Mouse (Mus musculus): Measurements from ENCODE around the gene Samd3.

Gene Samd3

DNA sequence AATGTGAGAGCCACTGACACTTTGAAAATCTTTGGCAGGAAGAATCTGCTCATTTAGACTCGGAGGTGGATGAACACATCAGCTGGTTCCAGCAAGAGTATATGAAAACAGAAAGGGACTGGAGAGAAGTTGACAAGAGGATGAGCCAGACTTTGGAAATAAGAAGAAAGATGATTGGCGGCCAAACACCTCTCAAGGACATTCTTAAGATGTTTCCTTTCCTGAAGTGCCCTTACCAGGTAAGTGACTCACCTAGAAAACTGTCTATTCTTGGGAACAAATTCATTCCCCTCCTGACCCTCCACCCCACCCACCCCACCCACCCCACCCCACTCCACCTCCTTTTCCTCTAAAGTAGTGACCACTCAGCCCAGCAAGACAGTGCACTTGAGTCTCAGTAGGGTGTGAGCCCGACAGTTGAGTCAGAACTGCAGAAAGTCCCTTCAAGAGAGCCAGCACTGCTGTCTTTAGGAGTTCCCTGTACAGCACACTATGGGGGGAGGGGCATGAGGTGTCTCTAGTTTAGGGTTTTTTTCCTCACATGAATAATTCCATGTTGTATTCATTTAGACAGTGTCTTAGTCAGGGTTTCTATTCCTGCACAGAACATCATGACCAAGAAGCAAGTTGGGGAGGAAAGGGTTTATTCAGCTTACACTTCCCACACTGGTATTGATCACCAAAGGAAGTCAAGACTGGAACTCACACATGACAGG, 34.4 kb downstream of the Samd3 start:
- no peak for TF ChIP-seq GATA4 (IDR thresholded peaks at IDR 0.05; ENCODE audit: insufficient replicate concordance, low read length)

DNA sequence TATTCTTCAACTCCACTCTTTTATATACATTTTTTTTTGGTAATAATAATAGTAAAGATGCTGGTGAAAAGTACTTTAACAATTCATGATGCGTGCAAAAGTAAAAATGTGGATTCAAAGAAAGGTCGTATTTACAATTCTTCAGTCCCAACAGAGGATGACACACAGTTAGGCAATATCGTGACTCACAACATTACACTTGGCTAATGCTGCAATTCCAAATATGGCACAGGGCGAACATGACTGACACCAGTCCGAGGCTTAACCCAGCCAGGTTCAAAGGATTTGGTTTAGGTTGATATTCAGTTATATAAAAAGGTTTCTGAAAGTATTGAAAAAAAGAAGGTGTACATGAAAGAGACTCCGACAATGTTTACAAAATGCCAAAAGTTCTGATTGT, 45.9 kb downstream of the Samd3 start:
- no peak for TF ChIP-seq GATA4 (IDR thresholded peaks at IDR 0.05; ENCODE audit: insufficient replicate concordance, low read length)

DNA sequence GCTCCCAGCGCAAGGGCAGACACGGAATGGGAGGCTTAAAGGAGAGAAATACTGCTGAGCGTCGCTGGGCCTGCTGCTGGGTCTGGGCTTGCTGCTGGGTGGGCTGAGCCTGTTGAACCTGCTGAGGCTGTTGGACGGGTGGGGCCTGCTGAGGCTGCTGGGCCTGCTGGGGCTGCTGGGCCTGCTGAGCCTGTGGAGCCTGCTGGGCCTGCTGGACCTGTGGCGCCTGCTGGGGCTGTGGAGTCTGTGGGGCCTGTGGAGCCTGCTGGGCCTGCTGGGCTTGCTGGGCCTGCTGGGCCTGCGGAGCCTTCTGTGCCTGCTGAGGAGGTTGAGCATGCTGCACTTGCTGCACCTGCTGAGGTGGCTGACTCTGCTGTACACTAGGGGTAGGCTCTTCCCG, 50.5 kb downstream of the Samd3 start:
- no peak for TF ChIP-seq GATA4 (IDR thresholded peaks at IDR 0.05; ENCODE audit: insufficient replicate concordance, low read length)

DNA sequence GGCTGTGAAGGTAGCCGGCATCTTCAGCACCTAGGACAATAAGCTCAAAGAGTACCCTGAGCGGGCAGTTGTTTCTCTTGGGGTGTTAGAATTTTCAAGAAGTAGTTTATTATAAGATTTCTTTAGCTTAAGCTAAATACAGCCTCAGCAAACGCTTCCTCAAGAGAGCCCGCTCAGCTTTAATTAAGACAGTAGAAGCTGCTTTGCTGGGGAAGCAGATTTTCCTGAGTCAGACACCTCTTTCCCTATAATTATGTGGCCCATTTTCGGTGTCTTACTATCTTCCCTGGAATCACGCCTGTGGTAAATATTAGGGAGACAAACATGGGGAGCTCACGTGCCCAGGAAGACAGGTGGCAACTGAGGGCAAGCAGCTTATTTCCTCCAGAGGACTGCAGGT, 57.6 kb downstream of the Samd3 start:
- TF ChIP-seq GATA4 (IDR thresholded peaks at IDR 0.05; ENCODE audit: insufficient replicate concordance, low read length) = no peak

DNA sequence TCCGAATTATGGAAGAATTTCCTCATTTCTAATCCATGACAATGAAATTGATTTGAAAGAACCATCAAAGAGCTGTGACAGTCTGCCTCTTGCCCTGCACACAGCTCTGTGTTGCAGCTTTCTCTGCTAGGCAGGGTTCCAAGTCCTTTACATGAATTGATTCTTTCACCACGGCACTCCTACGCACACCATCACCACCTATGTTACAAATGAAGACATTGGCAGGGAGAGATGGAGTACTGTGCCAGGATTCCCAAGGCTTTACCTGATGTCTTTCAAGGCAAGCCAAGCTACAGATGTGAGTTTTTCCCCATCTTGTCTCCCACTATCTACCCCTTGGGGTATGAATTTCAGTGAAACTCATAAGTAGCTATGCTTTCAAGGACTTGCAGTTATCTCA, 67.7 kb downstream of the Samd3 start:
- no peak for TF ChIP-seq GATA4 (IDR thresholded peaks at IDR 0.05; ENCODE audit: insufficient replicate concordance, low read length)

GRCm38 (mm10) chr10:26297626-26298025, 68.1 kb downstream of the Samd3 start:
- TF ChIP-seq GATA4 (IDR thresholded peaks at IDR 0.05; ENCODE audit: insufficient replicate concordance, low read length) = no peak

DNA sequence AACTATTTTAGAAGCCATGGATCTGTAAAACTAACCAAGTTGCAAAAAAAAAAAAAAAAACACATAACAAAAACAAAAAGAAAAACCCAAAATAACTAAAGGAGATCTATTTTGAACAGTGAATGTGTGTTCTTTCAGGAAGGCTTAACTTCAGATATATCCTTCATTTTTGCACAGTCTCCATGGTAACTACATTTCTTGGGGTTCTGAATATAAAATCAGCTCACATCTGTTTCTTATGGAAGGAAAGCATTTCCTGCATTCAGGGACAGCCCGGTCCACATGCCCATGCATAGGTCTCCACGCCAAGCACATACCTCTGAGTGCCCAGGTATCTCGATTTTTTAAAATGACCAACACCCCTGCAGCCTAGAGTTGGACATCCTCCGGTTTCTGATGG, 72.8 kb downstream of the Samd3 start:
- no peak for TF ChIP-seq GATA4 (IDR thresholded peaks at IDR 0.05; ENCODE audit: insufficient replicate concordance, low read length)

- no peak for TF ChIP-seq GATA4 (IDR thresholded peaks at IDR 0.05; ENCODE audit: insufficient replicate concordance, low read length)
Measured at GRCm38 (mm10) chr10:26303485-26303884, 74.0 kb downstream of the Samd3 start.

- no peak for TF ChIP-seq GATA4 (IDR thresholded peaks at IDR 0.05; ENCODE audit: insufficient replicate concordance, low read length)
Measured at GRCm38 (mm10) chr10:26314327-26314726, 84.8 kb downstream of the Samd3 start.

DNA sequence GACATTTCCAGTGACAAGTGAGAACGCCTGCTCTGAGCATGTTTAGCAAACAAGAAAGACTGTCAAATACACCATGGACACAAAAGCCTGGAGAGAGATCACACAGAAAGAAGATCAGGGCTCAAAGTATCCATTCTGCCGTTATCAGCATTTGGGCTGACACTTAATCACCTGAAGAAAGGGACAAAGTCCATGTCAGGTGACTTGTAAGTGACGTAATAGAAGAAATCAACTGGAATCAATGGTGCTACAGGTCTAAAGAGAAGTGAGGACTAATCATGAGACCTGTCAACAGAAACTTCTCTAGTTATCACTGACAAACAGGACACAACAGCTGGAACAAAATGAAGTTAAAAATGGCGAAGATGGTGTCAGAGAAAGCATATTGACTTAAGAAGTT, 91.2 kb downstream of the Samd3 start:
- no peak for TF ChIP-seq GATA4 (IDR thresholded peaks at IDR 0.05; ENCODE audit: insufficient replicate concordance, low read length)
